Mouse (Mus musculus): ENCODE data around the gene Hfe. TPM values are rescaled to one million over a fixed set of nuclear protein-coding genes. Genes with fewer than 3 reads are reported as not detected.

The Hfe gene
- total RNA-seq, 2 experiments from 2014 or later = 7.6 to 19.9 TPM

- 0 out of 2 replicates have a peak, but pooled peaks have one; percentile 11 for ATAC-seq (replicated peaks; ENCODE audit: poor library complexity, severe bottlenecking)
These were observed 21.7 kb downstream of the Hfe start for GRCm38 (mm10) chr13:23688956-23689355.

GRCm38 (mm10) chr13:23687907-23688306, 22.7 kb downstream of the Hfe start:
- no peak for ATAC-seq (replicated peaks; ENCODE audit: poor library complexity, severe bottlenecking)

GRCm38 (mm10) chr13:23687181-23687580, 23.5 kb downstream of the Hfe start:
- ATAC-seq (replicated peaks; ENCODE audit: poor library complexity, severe bottlenecking) = no peak

GRCm38 (mm10) chr13:23685966-23686365, 24.7 kb downstream of the Hfe start:
- ATAC-seq (replicated peaks; ENCODE audit: poor library complexity, severe bottlenecking) = no peak

GRCm38 (mm10) chr13:23685121-23685861, 25.4 kb downstream of the Hfe start:
- peak; percentile 7; the same call in 1 of the 2 replicates for ATAC-seq (replicated peaks; ENCODE audit: poor library complexity, severe bottlenecking)

- ATAC-seq (replicated peaks; ENCODE audit: poor library complexity, severe bottlenecking) = peak; percentile 23
These were observed 26.2 kb downstream of the Hfe start for GRCm38 (mm10) chr13:23684295-23684945.

GRCm38 (mm10) chr13:23683755-23684281, 26.8 kb downstream of the Hfe start, which contains the start of the genes Hist1h2ac and Hist1h2bc:
TSS of gene Hist1h2ac (minus strand) at chr13:23683948.
TSS of gene Hist1h2bc (plus strand) at chr13:23684199.
- ATAC-seq (replicated peaks; ENCODE audit: poor library complexity, severe bottlenecking) = peak; percentile 82

- ATAC-seq (replicated peaks; ENCODE audit: poor library complexity, severe bottlenecking) = 0 out of 2 replicates have a peak, but pooled peaks have one; percentile 3
These were observed 27.5 kb downstream of the Hfe start for GRCm38 (mm10) chr13:23682947-23683754.

GRCm38 (mm10) chr13:23682623-23682946, 28.1 kb downstream of the Hfe start:
- no peak for ATAC-seq (replicated peaks; ENCODE audit: poor library complexity, severe bottlenecking)

- ATAC-seq (replicated peaks; ENCODE audit: poor library complexity, severe bottlenecking) = no peak
These were observed 28.6 kb downstream of the Hfe start for GRCm38 (mm10) chr13:23681990-23682582.

- no peak for ATAC-seq (replicated peaks; ENCODE audit: poor library complexity, severe bottlenecking)
These were observed 48.1 kb downstream of the Hfe start for GRCm38 (mm10) chr13:23662536-23662935.

- ATAC-seq (replicated peaks; ENCODE audit: poor library complexity, severe bottlenecking) = no peak
These were observed 50.9 kb downstream of the Hfe start for GRCm38 (mm10) chr13:23659636-23660366.

Other genes starting within 250 kb of the Hfe start
Only the 30 nearest of the 38 such genes appear.
- gene Hist1h2bh, start 167.5 kb downstream of the Hfe start, total RNA-seq (2014; fragmentation: Nextera tagmentation) = 17.1 and 20.3 TPM in 2 replicates
- 126 and 172 TPM in 2 replicates for gene Hist1h2bh, start 167.5 kb downstream of the Hfe start, total RNA-seq (2017)
- 4.9 and 8.2 TPM in 2 replicates for gene Hist1h3f, start 166.8 kb downstream of the Hfe start, total RNA-seq (2014; fragmentation: Nextera tagmentation)
- 77.5 and 127 TPM in 2 replicates for gene Hist1h3f, start 166.8 kb downstream of the Hfe start, total RNA-seq (2017)
- gene Hist1h4f, start 159.2 kb downstream of the Hfe start, total RNA-seq (2014; fragmentation: Nextera tagmentation) = 37.6 and 86.3 TPM in 2 replicates
- gene Hist1h4f, start 159.2 kb downstream of the Hfe start, total RNA-seq (2017) = 2,370 and 2,590 TPM in 2 replicates
- gene Hist1h1d, start 157.6 kb downstream of the Hfe start, total RNA-seq (2014; fragmentation: Nextera tagmentation) = 13.1 and 13.2 TPM in 2 replicates
- 109 and 113 TPM in 2 replicates for gene Hist1h1d, start 157.6 kb downstream of the Hfe start, total RNA-seq (2017)
- gene Hist1h3e, start 148.5 kb downstream of the Hfe start, total RNA-seq (2014; fragmentation: Nextera tagmentation) = 27.2 and 37.9 TPM in 2 replicates
- 218 and 293 TPM in 2 replicates for gene Hist1h3e, start 148.5 kb downstream of the Hfe start, total RNA-seq (2017)
- gene Hist1h2ae, start 139.6 kb downstream of the Hfe start, total RNA-seq (2014; fragmentation: Nextera tagmentation) = 5.5 and 7.4 TPM in 2 replicates
- 405 and 464 TPM in 2 replicates for gene Hist1h2ae, start 139.6 kb downstream of the Hfe start, total RNA-seq (2017)
- 160 and 268 TPM in 2 replicates for gene Hist1h2bg, start 139.5 kb downstream of the Hfe start, total RNA-seq (2014; fragmentation: Nextera tagmentation)
- gene Hist1h2bg, start 139.5 kb downstream of the Hfe start, total RNA-seq (2017) = 1,365 and 1,429 TPM in 2 replicates
- 148 and 188 TPM in 2 replicates for gene Hist1h2bf, start 136.7 kb downstream of the Hfe start, total RNA-seq (2014; fragmentation: Nextera tagmentation)
- gene Hist1h2bf, start 136.7 kb downstream of the Hfe start, total RNA-seq (2017) = 453 and 461 TPM in 2 replicates
- not detected in 2 replicates for gene Hist1h2ad, start 136.5 kb downstream of the Hfe start, total RNA-seq (2014; fragmentation: Nextera tagmentation)
- gene Hist1h2ad, start 136.5 kb downstream of the Hfe start, total RNA-seq (2017) = 685 and 1,721 TPM in 2 replicates
- 52.8 and 62.0 TPM in 2 replicates for gene Hist1h3d, start 135.1 kb downstream of the Hfe start, total RNA-seq (2014; fragmentation: Nextera tagmentation)
- 83.5 and 136 TPM in 2 replicates for gene Hist1h3d, start 135.1 kb downstream of the Hfe start, total RNA-seq (2017)
- gene Hist1h4d, start 129.3 kb downstream of the Hfe start, total RNA-seq (2014; fragmentation: Nextera tagmentation) = 116 and 278 TPM in 2 replicates
- gene Hist1h4d, start 129.3 kb downstream of the Hfe start, total RNA-seq (2017) = 929 and 1,118 TPM in 2 replicates
- 16.4 and 17.5 TPM in 2 replicates for gene Hist1h2be, start 89.7 kb downstream of the Hfe start, total RNA-seq (2014; fragmentation: Nextera tagmentation)
- 82.4 and 146 TPM in 2 replicates for gene Hist1h2be, start 89.7 kb downstream of the Hfe start, total RNA-seq (2017)
- gene Hist1h1e, start 88.3 kb downstream of the Hfe start, total RNA-seq (2014; fragmentation: Nextera tagmentation) = 111 and 199 TPM in 2 replicates
- 255 and 282 TPM in 2 replicates for gene Hist1h1e, start 88.3 kb downstream of the Hfe start, total RNA-seq (2017)
- gene Hist1h2ac, start 26.9 kb downstream of the Hfe start, total RNA-seq (2014; fragmentation: Nextera tagmentation) = 2.4 and 4.1 TPM in 2 replicates
- 173 TPM in 2 replicates for gene Hist1h2ac, start 26.9 kb downstream of the Hfe start, total RNA-seq (2017)
- 57.7 and 70.7 TPM in 2 replicates for gene Hist1h2bc, start 26.7 kb downstream of the Hfe start, total RNA-seq (2014; fragmentation: Nextera tagmentation)
- 274 and 374 TPM in 2 replicates for gene Hist1h2bc, start 26.7 kb downstream of the Hfe start, total RNA-seq (2017)
- not detected in 2 replicates for gene Hist1h1t, start 15.0 kb downstream of the Hfe start, total RNA-seq (2014; fragmentation: Nextera tagmentation)
- 1.0 TPM in 1 of 2 replicates, not detected in the other for gene Hist1h1t, start 15.0 kb downstream of the Hfe start, total RNA-seq (2017)
- gene Hist1h4c, start 12.4 kb downstream of the Hfe start, total RNA-seq (2014; fragmentation: Nextera tagmentation) = 14.3 and 82.6 TPM in 2 replicates
- gene Hist1h4c, start 12.4 kb downstream of the Hfe start, total RNA-seq (2017) = 308 and 366 TPM in 2 replicates
- gene Hist1h1c, start 28.0 kb upstream of the Hfe start, total RNA-seq (2014; fragmentation: Nextera tagmentation) = 61.8 and 110 TPM in 2 replicates
- 737 and 810 TPM in 2 replicates for gene Hist1h1c, start 28.0 kb upstream of the Hfe start, total RNA-seq (2017)
- gene Hist1h3c, start 34.7 kb upstream of the Hfe start, total RNA-seq (2014; fragmentation: Nextera tagmentation) = 24.5 and 38.0 TPM in 2 replicates
- gene Hist1h3c, start 34.7 kb upstream of the Hfe start, total RNA-seq (2017) = 507 and 886 TPM in 2 replicates
- gene Hist1h2bb, start 35.9 kb upstream of the Hfe start, total RNA-seq (2014; fragmentation: Nextera tagmentation) = 155 and 176 TPM in 2 replicates
- 3,446 and 3,529 TPM in 2 replicates for gene Hist1h2bb, start 35.9 kb upstream of the Hfe start, total RNA-seq (2017)
- 9.2 and 31.4 TPM in 2 replicates for gene Hist1h2ab, start 40.3 kb upstream of the Hfe start, total RNA-seq (2014; fragmentation: Nextera tagmentation)
- gene Hist1h2ab, start 40.3 kb upstream of the Hfe start, total RNA-seq (2017) = 1,996 and 2,074 TPM in 2 replicates
- gene Hist1h3b, start 41.4 kb upstream of the Hfe start, total RNA-seq (2014; fragmentation: Nextera tagmentation) = 92.5 and 158 TPM in 2 replicates
- 628 and 657 TPM in 2 replicates for gene Hist1h3b, start 41.4 kb upstream of the Hfe start, total RNA-seq (2017)
- 70.4 and 87.8 TPM in 2 replicates for gene Hist1h4b, start 46.2 kb upstream of the Hfe start, total RNA-seq (2014; fragmentation: Nextera tagmentation)
- 487 and 745 TPM in 2 replicates for gene Hist1h4b, start 46.2 kb upstream of the Hfe start, total RNA-seq (2017)
- gene Hist1h4a, start 50.4 kb upstream of the Hfe start, total RNA-seq (2014; fragmentation: Nextera tagmentation) = 9.3 and 71.7 TPM in 2 replicates
- gene Hist1h4a, start 50.4 kb upstream of the Hfe start, total RNA-seq (2017) = 657 and 709 TPM in 2 replicates
- gene Hist1h3a, start 51.5 kb upstream of the Hfe start, total RNA-seq (2014; fragmentation: Nextera tagmentation) = 33.7 and 64.5 TPM in 2 replicates
- gene Hist1h3a, start 51.5 kb upstream of the Hfe start, total RNA-seq (2017) = 287 and 376 TPM in 2 replicates
- gene Hist1h1a, start 52.8 kb upstream of the Hfe start, total RNA-seq (2014; fragmentation: Nextera tagmentation) = 143 and 207 TPM in 2 replicates
- gene Hist1h1a, start 52.8 kb upstream of the Hfe start, total RNA-seq (2017) = 1,974 and 2,146 TPM in 2 replicates
- gene Trim38, start 59.1 kb upstream of the Hfe start, total RNA-seq (2014; fragmentation: Nextera tagmentation) = not detected in 2 replicates
- not detected in 2 replicates for gene Trim38, start 59.1 kb upstream of the Hfe start, total RNA-seq (2017)
- not detected in 2 replicates for gene Slc17a2, start 96.1 kb upstream of the Hfe start, total RNA-seq (2014; fragmentation: Nextera tagmentation)
- not detected in 2 replicates for gene Slc17a2, start 96.1 kb upstream of the Hfe start, total RNA-seq (2017)
- gene Slc17a3, start 128.6 kb upstream of the Hfe start, total RNA-seq (2014; fragmentation: Nextera tagmentation) = not detected in 2 replicates
- not detected in 2 replicates for gene Slc17a3, start 128.6 kb upstream of the Hfe start, total RNA-seq (2017)
- gene Slc17a1, start 156.9 kb upstream of the Hfe start, total RNA-seq (2014; fragmentation: Nextera tagmentation) = not detected in 2 replicates
- not detected in 2 replicates for gene Slc17a1, start 156.9 kb upstream of the Hfe start, total RNA-seq (2017)

Data from granulocyte monocyte progenitor cell, adult 5-6 weeks (primary cell).